Mouse (Mus musculus) sigmoid colon, adult 10 weeks (tissue): ENCODE data around the gene Kcnk1. TPM values are rescaled to one million over a fixed set of nuclear protein-coding genes. Genes with fewer than 3 reads are reported as not detected.

ENCODE experiments used
- polyA plus RNA-seq: library from polyadenylated mRNA; stranded (reverse); fragments of 350-450 nt; fragmentation: Illumina TruSeq; extraction: RNeasy Lipid Tissue Mini Kit (QIAGEN cat#74804); gene quantifications from one replicate; pipeline ENCODE4 v1.2.3, GENCODE M21; 2014; ENCODE audit warnings: low read depth, low replicate concordance

Gene Kcnk1
- polyA plus RNA-seq = 113 TPM

GRCm38 (mm10) chr8:125995101-125995986, at the start of gene Kcnk1:
TSS of gene Kcnk1 (plus strand) at chr8:125995170.

Other genes starting within 250 kb of the Kcnk1 start
- gene Pcnx2, start 96.9 kb upstream of the Kcnk1 start, polyA plus RNA-seq = not detected
- gene Map3k21, start 84.7 kb upstream of the Kcnk1 start, polyA plus RNA-seq = 17.1 TPM